22 mouse cellular contexts compared by ENCODE assay signal in the genomic region with DNA sequence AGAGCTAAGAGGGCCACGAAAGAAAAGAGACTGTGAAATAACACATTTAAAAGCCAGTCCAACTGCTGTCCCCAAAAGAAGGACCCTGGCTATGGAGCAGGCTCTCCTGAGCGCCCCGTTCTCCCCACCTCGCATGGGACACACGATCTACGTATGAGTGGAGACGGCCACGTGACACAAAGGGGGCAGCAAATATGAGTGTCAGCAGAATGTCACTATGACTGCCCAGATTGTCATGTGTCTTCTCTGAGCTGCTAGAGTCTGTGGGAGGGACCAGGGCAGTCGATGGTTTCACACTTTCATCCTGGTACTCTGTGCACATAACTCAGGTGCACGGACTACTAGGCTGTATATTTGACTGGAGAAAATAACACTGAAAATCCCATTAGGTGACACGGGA. TPM values are rescaled to one million over a fixed set of nuclear protein-coding genes. Genes with fewer than 3 reads are reported as not detected.
DNase-seq lines count a peak whose midpoint lies in the region; ATAC-seq and TF ChIP-seq lines count a peak whose summit lies in the region.
"Had no signal": no experiment of that assay in that cellular context is flagged by ENCODE, and none has a peak within 500 bp of the region (broad histone marks: within the 10 kb centered on the region; RNA-seq: fewer than 3 reads in every experiment).

No protein-coding gene starts in this region.

- peak overlapping the region; percentile 31; the same call in 1 of the 2 replicates for H3K27ac ChIP-seq in heart, adult 2 months
- 0 out of 2 replicates have a peak overlapping the region, but pooled peaks have one; percentile 31 for H3K27ac ChIP-seq in heart, postnatal 0 days (ENCODE audit: low read depth)
- peak overlapping the region; percentile 39; the same call in 1 of the 2 replicates for H3K27ac ChIP-seq in liver, embryonic 15.5 days (replicated peaks)
- H3K27ac ChIP-seq: embryonic facial prominence, embryonic 15.5 days; forebrain, embryonic 10.5 days; hindbrain, embryonic 12.5 days had no signal

- H3K27me3 ChIP-seq in heart, adult 2 months (ENCODE audit: control insufficient read depth, insufficient read depth, low read length), result no peaks in the 10 kb centered on the region
- H3K27me3 ChIP-seq in heart, postnatal 0 days (ENCODE audit: control insufficient read depth, insufficient read depth, low read length), result no peaks in the 10 kb centered on the region
- H3K27me3 ChIP-seq in liver, embryonic 15.5 days, result no peaks in the 10 kb centered on the region
- H3K27me3 ChIP-seq: embryonic facial prominence, embryonic 15.5 days; hindbrain, embryonic 12.5 days had no signal

- 59% methylated on average over 11 of the region's 11 CpGs for WGBS in heart, adult 2 months
- WGBS in heart, postnatal 0 days, result 52% methylated on average over 11 of the region's 11 CpGs
- WGBS in liver, embryonic 15.5 days (ENCODE audit: insufficient replicate concordance), result 82% methylated on average over 11 of the region's 11 CpGs

- ATAC-seq in heart, postnatal 0 days (ENCODE audit: insufficient read depth, low read depth), result peak; percentile 36; the same call in 1 of the 2 replicates
- ATAC-seq in liver, embryonic 15.5 days (ENCODE audit: insufficient read depth), result no peak
- ATAC-seq: CD4-positive, CD25-positive, alpha-beta regulatory T cell, adult 4 months; forebrain, embryonic 14.5 days; hindbrain, embryonic 16.5 days; inflammation-experienced regulatory T-cells, adult 6 months; intestine, postnatal 0 days had no signal

- H3K79me2 ChIP-seq in heart, adult 2 months (replicated peaks; ENCODE audit: control insufficient read depth, insufficient read depth, low read length), result peaks cover 1% of the 10 kb centered on the region

- intact Hi-C loops in heart, adult 2 months (cut with DNase I), result no loop called here
- intact Hi-C loops in heart, postnatal 10 days (cut with DNase I), result no loop called here

- no peak for DNase-seq in heart, adult 2 months
- DNase-seq in heart, adult 9 months (ENCODE audit: low spot score in 2 of 2), result no peak
- no peak for DNase-seq in heart, postnatal 0 days (ENCODE audit: low spot score)
- no peak for DNase-seq in heart, postnatal 10 days
- no peak for DNase-seq in liver
- DNase-seq: adrenal gland, postnatal 10 days; cerebellum, adult 11 months; cerebellum, adult 8-10 months; cerebellum, postnatal 14 days; embryo, embryonic 11 days; heart, postnatal 14 days; kidney, adult 8-10 months had no signal

- H3K36me3 ChIP-seq in heart, adult 2 months (ENCODE audit: control insufficient read depth, insufficient read depth, low read length), result no peaks in the 10 kb centered on the region
- 0 out of 2 replicates have a peak, but pooled peaks cover 5% of the 10 kb centered on the region for H3K36me3 ChIP-seq in heart, postnatal 0 days (replicated peaks; ENCODE audit: control insufficient read depth, insufficient read depth, low read length)
- H3K36me3 ChIP-seq in liver, embryonic 15.5 days (replicated peaks), result peaks cover 13% of the 10 kb centered on the region; the same call in 1 of the 2 replicates
- H3K36me3 ChIP-seq: embryonic facial prominence, embryonic 15.5 days; hindbrain, embryonic 12.5 days had no signal

- peaks cover 20% of the 10 kb centered on the region for H3K4me1 ChIP-seq in heart, adult 2 months (ENCODE audit: control insufficient read depth, insufficient read depth, low read length)
- peaks cover 46% of the 10 kb centered on the region for H3K4me1 ChIP-seq in heart, postnatal 0 days (ENCODE audit: control insufficient read depth, insufficient read depth)
- peaks cover 86% of the 10 kb centered on the region for H3K4me1 ChIP-seq in liver, embryonic 15.5 days (replicated peaks)

- H3K9ac ChIP-seq in heart, adult 2 months (ENCODE audit: low read depth, low read length), result no peak overlapping the region
- H3K9ac ChIP-seq in heart, postnatal 0 days (replicated peaks; ENCODE audit: low read depth, low read length), result no peak overlapping the region
- H3K9ac ChIP-seq in liver, embryonic 15.5 days, result no peak overlapping the region
- H3K9ac ChIP-seq: embryonic facial prominence, embryonic 15.5 days; hindbrain, embryonic 12.5 days had no signal

- TF ChIP-seq EP300 in heart, adult 2 months (IDR thresholded peaks at IDR 0.05; ENCODE audit: insufficient read depth, low read depth, low read length), result peak; percentile 39; the same call in 1 of the 2 replicates
- TF ChIP-seq EP300 in heart, postnatal 0 days (IDR thresholded peaks at IDR 0.05; ENCODE audit: low read depth), result no peak

- H3K9me3 ChIP-seq in heart, postnatal 0 days (replicated peaks; ENCODE audit: control insufficient read depth, low read length), result no peaks in the 10 kb centered on the region
- H3K9me3 ChIP-seq in liver, embryonic 15.5 days (replicated peaks), result no peaks in the 10 kb centered on the region
- H3K9me3 ChIP-seq: embryonic facial prominence, embryonic 15.5 days; hindbrain, embryonic 12.5 days had no signal

- H3K4me2 ChIP-seq in heart, postnatal 0 days (ENCODE audit: low read depth, low read length), result 0 out of 2 replicates have a peak overlapping the region, but pooled peaks have one; percentile 6
- H3K4me2 ChIP-seq in liver, embryonic 15.5 days, result no peak overlapping the region
- H3K4me2 ChIP-seq: embryonic facial prominence, embryonic 15.5 days; hindbrain, embryonic 12.5 days had no signal

- TF ChIP-seq POLR2A in heart, adult 2 months (IDR thresholded peaks at IDR 0.05; ENCODE audit: insufficient read depth, low read depth, low read length), result no peak

- no peak for TF ChIP-seq CTCF in heart, adult 2 months (IDR thresholded peaks at IDR 0.05)
- TF ChIP-seq CTCF in heart, postnatal 0 days (IDR thresholded peaks at IDR 0.05; ENCODE audit: low read depth), result no peak

- H3K4me3 ChIP-seq in heart, adult 2 months, result no peak overlapping the region
- no peak overlapping the region for H3K4me3 ChIP-seq in heart, postnatal 0 days (ENCODE audit: low read depth, low read length)
- no peak overlapping the region for H3K4me3 ChIP-seq in liver, embryonic 15.5 days (replicated peaks)
- H3K4me3 ChIP-seq: embryonic facial prominence, embryonic 15.5 days; erythroblast, embryonic 14.5 days; forebrain, embryonic 10.5 days; hindbrain, embryonic 12.5 days had no signal

RNA-seq across cellular contexts. Expression of gene Mical3, which starts 40.0 kb away (rescaled TPM):
- total RNA-seq in heart, adult 2 months (2021), result 100 to 1,000 TPM; 114 to 127 TPM
- polyA plus RNA-seq in heart, adult 2 months (2012; rRNA removed), result 52.1 and 69.0 TPM in 2 replicates
- total RNA-seq in heart, postnatal 0 days (2014; rRNA removed; ENCODE audit: low replicate concordance), result 79.3 and 94.8 TPM in 2 replicates
- polyA plus RNA-seq in heart, postnatal 0 days (2015; fragmentation: Nextera tagmentation; extraction: Ambion mirVana), result 23.2 and 30.8 TPM in 2 replicates
- total RNA-seq in heart, postnatal 10 days (2021), result 100 to 1,000 TPM; 137 to 148 TPM
- polyA plus RNA-seq in liver, embryonic 15.5 days (2015; fragmentation: Nextera tagmentation; extraction: Ambion mirVana), result 8.7 and 11.5 TPM in 2 replicates
